Mouse (Mus musculus): Measurements from ENCODE around the gene Trim13. TPM values are rescaled to one million over a fixed set of nuclear protein-coding genes. Genes with fewer than 3 reads are reported as not detected.
"Not testable (repeated sequence)": the region's sequence is repeated elsewhere in the genome, so short reads cannot be mapped to it uniquely, and the experiment has no call there.

The Trim13 gene
- polyA plus RNA-seq, 1 experiment: 54.6 TPM

- TF ChIP-seq EP300 (IDR thresholded peaks at IDR 0.05; ENCODE audit: insufficient read depth, low read depth, low read length) (no peak), POLR2A (IDR thresholded peaks at IDR 0.05; ENCODE audit: insufficient read depth, low read length) (no peak), CTCF (IDR thresholded peaks at IDR 0.05; ENCODE audit: low read depth, low read length) (no peak)
- 0 out of 2 replicates have a peak overlapping the region, but pooled peaks have one; percentile 74 for H3K27ac ChIP-seq (ENCODE audit: insufficient read depth, low read length)
- no peaks in the 10 kb centered on the region for H3K27me3 ChIP-seq (ENCODE audit: control insufficient read depth, insufficient read depth, low read length, poor library complexity, severe bottlenecking)
- peaks cover 9% of the 10 kb centered on the region; the same call in 1 of the 2 replicates for H3K36me3 ChIP-seq (ENCODE audit: control insufficient read depth, insufficient read depth, low read length, poor library complexity, severe bottlenecking)
- H3K9ac ChIP-seq (ENCODE audit: low read depth, poor library complexity, severe bottlenecking): no peak overlapping the region
- H3K9me3 ChIP-seq (replicated peaks; ENCODE audit: control insufficient read depth, insufficient read depth, low read length, poor library complexity, severe bottlenecking): no peaks in the 10 kb centered on the region
- H3K4me3 ChIP-seq (ENCODE audit: low read depth, low read length): no peak overlapping the region
- H3K4me1 ChIP-seq (ENCODE audit: control insufficient read depth, insufficient read depth, low read length): peaks cover under 1% of the 10 kb centered on the region
These were observed 1.2 kb upstream of the Trim13 start for GRCm38 (mm10) chr14:61596719-61597426.

GRCm38 (mm10) chr14:61599057-61599806, 1.2 kb downstream of the Trim13 start:
- Histone ChIP-seq H3K4me1 (ENCODE audit: control insufficient read depth, insufficient read depth, low read length) (peaks cover 2% of the 10 kb centered on the region), H3K27me3 (ENCODE audit: control insufficient read depth, insufficient read depth, low read length, poor library complexity, severe bottlenecking) (no peaks in the 10 kb centered on the region), H3K9me3 (replicated peaks; ENCODE audit: control insufficient read depth, insufficient read depth, low read length, poor library complexity, severe bottlenecking) (no peaks in the 10 kb centered on the region), H3K36me3 (ENCODE audit: control insufficient read depth, insufficient read depth, low read length, poor library complexity, severe bottlenecking) (peaks cover 13% of the 10 kb centered on the region; the same call in 1 of the 2 replicates), H3K4me3 (ENCODE audit: low read depth, low read length) (peak overlapping the region; percentile 81), H3K9ac (ENCODE audit: low read depth, poor library complexity, severe bottlenecking) (peak overlapping the region; percentile 66), H3K27ac (ENCODE audit: insufficient read depth, low read length) (no peak overlapping the region)
- TF ChIP-seq CTCF (IDR thresholded peaks at IDR 0.05; ENCODE audit: low read depth, low read length) (no peak), EP300 (IDR thresholded peaks at IDR 0.05; ENCODE audit: insufficient read depth, low read depth, low read length) (no peak), POLR2A (IDR thresholded peaks at IDR 0.05; ENCODE audit: insufficient read depth, low read length) (no peak)

GRCm38 (mm10) chr14:61601348-61601747, 3.3 kb downstream of the Trim13 start:
- H3K4me1 ChIP-seq (ENCODE audit: control insufficient read depth, insufficient read depth, low read length): peaks cover 2% of the 10 kb centered on the region
- peak overlapping the region; percentile 2 for H3K27ac ChIP-seq (ENCODE audit: insufficient read depth, low read length)
- no peaks in the 10 kb centered on the region for H3K9me3 ChIP-seq (replicated peaks; ENCODE audit: control insufficient read depth, insufficient read depth, low read length, poor library complexity, severe bottlenecking)
- TF ChIP-seq POLR2A (IDR thresholded peaks at IDR 0.05; ENCODE audit: insufficient read depth, low read length) (no peak), CTCF (IDR thresholded peaks at IDR 0.05; ENCODE audit: low read depth, low read length) (no peak), EP300 (IDR thresholded peaks at IDR 0.05; ENCODE audit: insufficient read depth, low read depth, low read length) (no peak)
- no peaks in the 10 kb centered on the region for H3K27me3 ChIP-seq (ENCODE audit: control insufficient read depth, insufficient read depth, low read length, poor library complexity, severe bottlenecking)
- peaks cover 30% of the 10 kb centered on the region for H3K36me3 ChIP-seq (ENCODE audit: control insufficient read depth, insufficient read depth, low read length, poor library complexity, severe bottlenecking)
- peak overlapping the region; percentile 62 for H3K9ac ChIP-seq (ENCODE audit: low read depth, poor library complexity, severe bottlenecking)
- H3K4me3 ChIP-seq (ENCODE audit: low read depth, low read length): peak overlapping the region; percentile 32

GRCm38 (mm10) chr14:61603069-61603755, 5.2 kb downstream of the Trim13 start:
- TF ChIP-seq CTCF (IDR thresholded peaks at IDR 0.05; ENCODE audit: low read depth, low read length) (no peak), EP300 (IDR thresholded peaks at IDR 0.05; ENCODE audit: insufficient read depth, low read depth, low read length) (peak; percentile 90)
- no peak overlapping the region for H3K4me3 ChIP-seq (ENCODE audit: low read depth, low read length)

GRCm38 (mm10) chr14:61604081-61604480, 6.0 kb downstream of the Trim13 start:
- Histone ChIP-seq H3K4me1 (ENCODE audit: control insufficient read depth, insufficient read depth, low read length) (peaks cover 5% of the 10 kb centered on the region), H3K27me3 (ENCODE audit: control insufficient read depth, insufficient read depth, low read length, poor library complexity, severe bottlenecking) (no peaks in the 10 kb centered on the region), H3K9ac (ENCODE audit: low read depth, poor library complexity, severe bottlenecking) (no peak overlapping the region), H3K9me3 (replicated peaks; ENCODE audit: control insufficient read depth, insufficient read depth, low read length, poor library complexity, severe bottlenecking) (no peaks in the 10 kb centered on the region), H3K4me3 (ENCODE audit: low read depth, low read length) (no peak overlapping the region), H3K36me3 (ENCODE audit: control insufficient read depth, insufficient read depth, low read length, poor library complexity, severe bottlenecking) (peaks cover 36% of the 10 kb centered on the region), H3K27ac (ENCODE audit: insufficient read depth, low read length) (0 out of 2 replicates have a peak overlapping the region, but pooled peaks have one; percentile 8)
- TF ChIP-seq EP300 (IDR thresholded peaks at IDR 0.05; ENCODE audit: insufficient read depth, low read depth, low read length) (no peak), CTCF (IDR thresholded peaks at IDR 0.05; ENCODE audit: low read depth, low read length) (no peak), POLR2A (IDR thresholded peaks at IDR 0.05; ENCODE audit: insufficient read depth, low read length) (no peak)

More at GRCm38 (mm10) chr14:61603069-61603755, 5.2 kb downstream of the Trim13 start:
- Histone ChIP-seq H3K4me1 (ENCODE audit: control insufficient read depth, insufficient read depth, low read length) (peaks cover 5% of the 10 kb centered on the region), H3K9ac (ENCODE audit: low read depth, poor library complexity, severe bottlenecking) (no peak overlapping the region), H3K9me3 (replicated peaks; ENCODE audit: control insufficient read depth, insufficient read depth, low read length, poor library complexity, severe bottlenecking) (no peaks in the 10 kb centered on the region), H3K36me3 (ENCODE audit: control insufficient read depth, insufficient read depth, low read length, poor library complexity, severe bottlenecking) (peaks cover 36% of the 10 kb centered on the region), H3K27me3 (ENCODE audit: control insufficient read depth, insufficient read depth, low read length, poor library complexity, severe bottlenecking) (no peaks in the 10 kb centered on the region), H3K27ac (ENCODE audit: insufficient read depth, low read length) (peak overlapping the region; percentile 68)

- peaks cover 30% of the 10 kb centered on the region for H3K36me3 ChIP-seq (ENCODE audit: control insufficient read depth, insufficient read depth, low read length, poor library complexity, severe bottlenecking)
- H3K4me1 ChIP-seq (ENCODE audit: control insufficient read depth, insufficient read depth, low read length); H3K9me3 ChIP-seq (replicated peaks; ENCODE audit: control insufficient read depth, insufficient read depth, low read length, poor library complexity, severe bottlenecking); H3K27me3 ChIP-seq (ENCODE audit: control insufficient read depth, insufficient read depth, low read length, poor library complexity, severe bottlenecking); H3K27ac ChIP-seq (ENCODE audit: insufficient read depth, low read length); H3K4me3 ChIP-seq (ENCODE audit: low read depth, low read length); H3K9ac ChIP-seq (ENCODE audit: low read depth, poor library complexity, severe bottlenecking): not testable (repeated sequence)
These were observed 8.0 kb downstream of the Trim13 start for GRCm38 (mm10) chr14:61606088-61606487.

Data from ES-Bruce4 (cell line).